Mouse (Mus musculus) cortical plate, adult 2 months (tissue): ENCODE data around the gene Dad1.

Experiments used
- CTCF ChIP-seq: fragments of 200-500 bp; IDR thresholded peaks from 2 replicates; pipeline ENCODE4 v1.5.1; 2011; ENCODE audit warnings: mild to moderate bottlenecking, control low read depth, low read length; ENCODE audit not compliant: insufficient read depth; ENCODE audit errors: extremely low read depth
- POLR2A ChIP-seq: fragments of 200-500 bp; IDR thresholded peaks from 2 replicates; pipeline ENCODE4 v1.6.1; 2011; ENCODE audit warnings: mild to moderate bottlenecking, low read length, control low read depth; ENCODE audit not compliant: insufficient read depth; ENCODE audit errors: extremely low read depth

DNA sequence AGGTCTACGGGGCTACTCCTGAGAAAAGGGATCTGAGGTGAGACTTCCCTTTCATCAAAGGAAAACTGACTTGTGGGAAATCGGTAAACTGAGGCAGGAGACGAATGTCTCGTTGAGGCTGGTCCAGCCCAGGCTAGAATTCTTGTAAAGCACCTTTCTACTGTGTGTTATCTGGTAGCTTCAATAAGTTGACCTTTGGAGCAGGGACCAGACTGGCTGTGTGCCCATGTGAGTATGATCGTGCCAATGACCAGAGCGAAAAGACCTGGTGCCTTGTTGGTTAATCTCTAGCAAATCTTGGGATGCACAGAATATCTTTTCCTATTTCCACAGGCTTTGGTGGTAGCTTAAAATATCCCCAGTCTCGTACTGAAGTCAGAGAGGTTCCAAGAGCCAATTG is 37.8 kb downstream of the Dad1 start:
- TF ChIP-seq CTCF (no peak), POLR2A (no peak)
